ENCODE assay signal across 22 mouse cellular contexts in the genomic region with DNA sequence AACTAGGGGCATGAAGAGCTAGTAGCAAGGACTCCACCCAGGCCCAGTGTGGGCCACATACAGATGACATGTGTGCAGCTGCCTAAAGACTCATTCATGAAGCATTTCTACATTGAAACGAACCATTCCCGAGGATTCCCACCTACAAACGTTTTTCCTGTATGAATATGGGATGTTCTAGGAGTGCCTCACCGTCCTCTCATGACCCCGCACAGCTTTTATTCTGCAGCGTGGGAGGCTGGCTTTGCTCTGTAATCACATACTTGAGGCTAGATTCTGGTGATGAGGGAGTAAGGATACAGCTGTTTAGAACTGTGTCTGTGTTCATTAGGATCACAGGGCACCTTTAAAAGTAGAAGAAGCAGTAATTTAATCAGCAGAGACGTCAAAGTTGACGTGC.
DNase-seq lines count a peak whose midpoint lies in the region; ATAC-seq and TF ChIP-seq lines count a peak whose summit lies in the region.
"Had no signal": no experiment of that assay in that cellular context is flagged by ENCODE, and none has a peak within 500 bp of the region (broad histone marks: within the 10 kb centered on the region; RNA-seq: fewer than 3 reads in every experiment).

No protein-coding gene starts in this region.

- H3K9me3 ChIP-seq in embryonic facial prominence, embryonic 10.5 days, result no peaks in the 10 kb centered on the region
- H3K9me3 ChIP-seq: embryonic facial prominence, embryonic 12.5 days; forebrain, embryonic 12.5 days had no signal

- 83% methylated on average over 8 of the region's 8 CpGs for WGBS in embryonic facial prominence, embryonic 10.5 days

- no peaks in the 10 kb centered on the region for H3K4me1 ChIP-seq in embryonic facial prominence, embryonic 10.5 days

- no peak for TF ChIP-seq CTCF in layer of hippocampus, adult 2 months (conservative IDR thresholded peaks at IDR 0.05)

- no peak overlapping the region for H3K4me3 ChIP-seq in layer of hippocampus, adult 2 months
- H3K4me3 ChIP-seq in embryonic facial prominence, embryonic 10.5 days, result no peak overlapping the region
- H3K4me3 ChIP-seq: embryonic facial prominence, embryonic 12.5 days; forebrain, embryonic 12.5 days had no signal

- no peaks in the 10 kb centered on the region; the same call in 1 of the 2 replicates for H3K27me3 ChIP-seq in embryonic facial prominence, embryonic 10.5 days (replicated peaks; ENCODE audit: low read depth, poor library complexity, severe bottlenecking)
- H3K27me3 ChIP-seq: embryonic facial prominence, embryonic 12.5 days; forebrain, embryonic 12.5 days had no signal

- peak overlapping the region; percentile 47; the same call in 1 of the 2 replicates for H3K27ac ChIP-seq in layer of hippocampus, adult 2 months
- no peak overlapping the region for H3K27ac ChIP-seq in embryonic facial prominence, embryonic 10.5 days (replicated peaks)
- H3K27ac ChIP-seq: embryonic facial prominence, embryonic 12.5 days; forebrain, embryonic 12.5 days had no signal

- ATAC-seq in megakaryocyte, adult 5-6 weeks (ENCODE audit: poor library complexity, severe bottlenecking), result no peak
- ATAC-seq: forebrain, embryonic 14.5 days; forebrain, postnatal 0 days had no signal

- peak; percentile 54 for DNase-seq in heart, adult 11 months
- DNase-seq in heart, postnatal 4 days, result no peak
- DNase-seq in layer of hippocampus, adult 2 months (ENCODE audit: low spot score in 2 of 2), result no peak
- no peak for DNase-seq in layer of hippocampus, postnatal 25 days (ENCODE audit: extremely low spot score in 1 of 2, low spot score in 1 of 2)
- peak; percentile 73 for DNase-seq in brain, adult 2 months (ENCODE audit: low read depth, low spot score)
- DNase-seq in embryonic facial prominence, embryonic 10.5 days (ENCODE audit: low spot score), result peak; percentile 6
- DNase-seq in spleen, postnatal 14 days (ENCODE audit: low spot score in 2 of 2), result no peak
- DNase-seq: adrenal gland, adult 8-10 months; adrenal gland, postnatal 14 days; adrenal gland, postnatal 36 days; cerebellum, adult 11 months; cerebellum, adult 18-20 months; cerebellum, adult 8-10 months; cerebellum, adult 9-11 months; cerebellum, postnatal 14 days; cerebellum, postnatal 36 days; embryo, embryonic 11 days; forebrain, postnatal 0 days had no signal

- no peaks in the 10 kb centered on the region for H3K36me3 ChIP-seq in embryonic facial prominence, embryonic 10.5 days (replicated peaks)
- H3K36me3 ChIP-seq: embryonic facial prominence, embryonic 12.5 days; forebrain, embryonic 12.5 days had no signal

Comparison
In these comparisons a context has a peak if more than half of its experiments do, and no peak if none do; other contexts are left out.
1. DNase-seq: peak in heart, adult 11 months (single experiment), brain, adult 2 months (single experiment) and embryonic facial prominence, embryonic 10.5 days (single experiment); none in heart, postnatal 4 days (single experiment), layer of hippocampus, adult 2 months (0 of 2), layer of hippocampus, postnatal 25 days (0 of 2) and spleen, postnatal 14 days (0 of 2).